ENCODE assay signal across 14 mouse cellular contexts in genomic region chr14:58783201-58783600, GRCm38 (mm10).
"Had no signal": no experiment of that assay in that cellular context is flagged by ENCODE, and none has a peak within 500 bp of the region (broad histone marks: within the 10 kb centered on the region; RNA-seq: fewer than 3 reads in every experiment).

No protein-coding gene starts in this region.

- DNase-seq: kidney, postnatal 25 days; layer of hippocampus, adult 9-11 months; liver; lung, adult 18-20 months; lung, postnatal 14 days; lung, postnatal 4 days; midbrain, embryonic 14.5 days; thymus, adult 18-20 months; thymus, postnatal 36 days had no signal

- H3K4me3 ChIP-seq: layer of hippocampus, adult 2 months; limb, embryonic 10.5 days; limb, embryonic 13.5 days; liver, embryonic 12.5 days; liver, embryonic 15.5 days had no signal

- H3K27ac ChIP-seq: layer of hippocampus, adult 2 months; limb, embryonic 10.5 days; limb, embryonic 13.5 days; liver, embryonic 12.5 days; liver, embryonic 15.5 days had no signal
